Mouse (Mus musculus) limb, embryonic 12.5 days (tissue): Measurements from ENCODE around the gene Hnrnpc. TPM values are rescaled to one million over a fixed set of nuclear protein-coding genes. Genes with fewer than 3 reads are reported as not detected.
A peak's percentile ranks its signal among the peaks of the same experiment; 100 is the strongest.
"Not testable (repeated sequence)": the region's sequence is repeated elsewhere in the genome, so short reads cannot be mapped to it uniquely, and the experiment has no call there.

Experiments
- ATAC-seq: fragments of 200-750 bp; cut with Nextera tagmentation; 2 replicates; pipeline ENCODE4 v1.8.0; 2017; ENCODE audit warnings: low read depth, moderate TSS enrichment; ENCODE audit not compliant: insufficient number of reproducible peaks, insufficient read depth, low FRiP score, low TSS enrichment
- H3K27ac ChIP-seq: fragments of 300-500 bp; sonication (generic); 2 replicates; pipeline ENCODE4 v1.5.1; 2016; ENCODE audit warnings: mild to moderate bottlenecking, moderate library complexity
- H3K27me3 ChIP-seq: fragments of 300-500 bp; sonication (generic); 2 replicates; pipeline ENCODE4 v1.6.1; 2016; ENCODE audit warnings: mild to moderate bottlenecking, moderate library complexity
- H3K36me3 ChIP-seq: fragments of 300-500 bp; sonication (generic); 2 replicates; pipeline ENCODE4 v1.6.1; 2016; ENCODE audit warnings: mild to moderate bottlenecking, moderate library complexity
- H3K4me1 ChIP-seq: fragments of 300-500 bp; sonication (generic); replicated peaks from 2 replicates; pipeline ENCODE4 v1.6.1; 2016
- H3K4me2 ChIP-seq: fragments of 300-500 bp; sonication (generic); 2 replicates; pipeline ENCODE4 v1.6.1; 2016; ENCODE audit warnings: mild to moderate bottlenecking, moderate library complexity
- H3K4me3 ChIP-seq: fragments of 300-500 bp; sonication (generic); replicated peaks from 2 replicates; pipeline ENCODE4 v1.5.1; 2016; ENCODE audit warnings: mild to moderate bottlenecking
- H3K9ac ChIP-seq: fragments of 300-500 bp; sonication (generic); replicated peaks from 2 replicates; pipeline ENCODE4 v1.6.1; 2016; ENCODE audit warnings: mild to moderate bottlenecking, moderate library complexity
- H3K9me3 ChIP-seq: fragments of 300-500 bp; sonication (generic); 2 replicates; pipeline ENCODE4 v1.6.1; 2016; ENCODE audit warnings: mild to moderate bottlenecking, moderate library complexity
- WGBS: fragments of 180-500 bp; shearing (Covaris S2); methylation state at CpG from one replicate; pipeline ENCODE4 v1.1.7; 2016; 5-methylcytosine and 5-hydroxymethylcytosine counted together
- polyA plus RNA-seq: library from polyadenylated mRNA; unstranded; fragments of >200 nt; fragmentation: Nextera tagmentation; extraction: Ambion mirVana; gene quantifications from 2 replicates; pipeline ENCODE4 v1.2.1, GENCODE M21; 2016

Gene Hnrnpc
- polyA plus RNA-seq, 1 experiment from 2014 or later = 869 TPM

GRCm38 (mm10) chr14:52103474-52103855 lies 363 bp downstream of the Hnrnpc start:
- peak overlapping the region; percentile 63 for H3K4me2 ChIP-seq
- no peak for ATAC-seq
- H3K9ac ChIP-seq = peak overlapping the region; percentile 99
- under 1% methylated on average over 30 of the region's 30 CpGs for WGBS
- peaks cover 24% of the 10 kb centered on the region for H3K4me1 ChIP-seq
- H3K36me3 ChIP-seq = peaks cover 12% of the 10 kb centered on the region
- H3K4me3 ChIP-seq = peak overlapping the region; percentile 93
- H3K9me3 ChIP-seq = no peaks in the 10 kb centered on the region
- peak overlapping the region; percentile 95 for H3K27ac ChIP-seq
- no peaks in the 10 kb centered on the region for H3K27me3 ChIP-seq

DNA sequence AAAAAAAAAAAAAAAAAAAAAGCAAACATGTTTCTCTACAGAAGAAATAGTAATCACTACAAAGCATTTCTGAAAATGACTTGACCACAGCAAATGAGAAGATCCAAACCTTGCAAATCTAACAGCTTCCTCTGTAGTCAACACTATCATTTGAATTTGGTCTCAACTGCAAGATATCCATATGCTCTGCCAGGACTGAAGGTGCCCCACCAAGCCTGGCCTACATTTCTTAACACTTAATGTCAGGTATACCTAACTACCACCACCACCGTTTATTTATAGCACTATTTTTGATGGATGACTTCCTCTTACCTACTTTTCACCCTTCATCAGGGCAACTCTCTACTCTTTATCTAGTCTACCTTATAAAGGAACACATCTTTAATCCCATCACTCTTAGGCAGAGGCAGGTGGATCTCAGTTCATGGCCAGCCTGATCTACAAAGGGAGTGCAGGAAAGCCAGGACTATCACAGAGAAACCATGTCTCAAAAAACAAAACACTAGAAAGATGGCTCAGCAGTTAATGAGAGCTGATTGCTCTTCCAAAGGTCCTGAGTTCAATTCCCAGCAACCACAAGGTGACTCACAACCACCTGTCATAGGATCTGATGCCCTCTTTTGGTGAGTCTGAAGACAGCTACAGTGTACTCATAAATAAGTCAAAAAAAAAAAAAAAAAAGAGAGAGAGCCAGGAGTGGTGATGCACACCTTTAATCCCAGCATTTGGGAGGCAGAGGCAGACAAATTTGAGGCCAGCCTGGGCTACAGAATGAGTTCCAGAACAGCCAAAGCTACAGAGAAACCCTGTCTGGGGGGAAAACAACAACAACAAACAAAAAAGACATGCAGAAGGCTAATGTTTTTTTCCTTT lies 2.3 kb downstream of the Hnrnpc start:
- H3K27ac ChIP-seq = no peak overlapping the region
- no peak for ATAC-seq
- no peak overlapping the region for H3K9ac ChIP-seq
- no peaks in the 10 kb centered on the region for H3K27me3 ChIP-seq
- peaks cover 20% of the 10 kb centered on the region for H3K36me3 ChIP-seq
- H3K9me3 ChIP-seq = no peaks in the 10 kb centered on the region
- peaks cover 22% of the 10 kb centered on the region for H3K4me1 ChIP-seq
- H3K4me3 ChIP-seq = peak overlapping the region; percentile 93
- H3K4me2 ChIP-seq = peak overlapping the region; percentile 63
- WGBS = 73% methylated on average over 1 of the region's 1 CpGs

DNA sequence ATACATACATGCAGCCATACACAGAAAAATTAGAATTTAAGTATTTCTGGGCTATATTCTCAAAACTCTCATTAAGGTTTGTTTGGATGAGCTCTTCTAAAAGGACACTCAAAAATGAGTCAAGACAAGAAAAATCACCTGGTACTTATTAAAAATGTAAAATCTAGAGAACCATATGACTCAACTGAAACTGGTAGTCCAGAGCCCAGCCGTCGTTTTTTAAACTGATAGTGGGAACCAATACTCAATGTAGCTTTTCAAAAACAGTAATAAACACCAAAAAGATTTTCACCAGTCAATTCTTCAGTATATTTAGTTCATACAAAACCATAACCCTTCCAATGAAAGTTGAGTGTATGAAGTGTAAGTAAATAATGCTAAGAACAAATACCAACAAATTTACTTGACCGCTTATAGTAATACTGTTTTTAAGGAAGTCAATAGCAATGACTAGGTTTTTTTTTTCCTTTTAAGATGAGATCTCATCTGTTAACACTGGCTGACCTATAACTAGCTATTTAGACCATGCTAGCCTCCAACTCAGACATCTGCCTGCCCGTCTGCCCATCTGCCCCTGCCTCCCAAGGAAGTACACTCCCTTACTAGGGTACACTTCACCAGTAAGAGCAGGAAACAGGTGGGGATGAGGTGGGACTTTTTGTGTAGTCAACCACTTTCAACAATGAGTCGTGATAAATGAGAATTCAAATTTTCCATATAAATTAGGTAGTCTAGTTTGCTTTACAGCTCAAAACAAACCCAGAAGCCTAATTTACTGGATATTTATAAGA lies 3.5 kb downstream of the Hnrnpc start:
- no peaks in the 10 kb centered on the region for H3K27me3 ChIP-seq
- H3K4me3 ChIP-seq = no peak overlapping the region
- no peak overlapping the region for H3K9ac ChIP-seq
- H3K4me2 ChIP-seq = peak overlapping the region; percentile 63
- H3K27ac ChIP-seq = no peak overlapping the region
- H3K9me3 ChIP-seq = no peaks in the 10 kb centered on the region
- peaks cover 30% of the 10 kb centered on the region for H3K36me3 ChIP-seq
- ATAC-seq = no peak
- WGBS = 76% methylated on average over 5 of the region's 5 CpGs
- peaks cover 19% of the 10 kb centered on the region for H3K4me1 ChIP-seq

DNA sequence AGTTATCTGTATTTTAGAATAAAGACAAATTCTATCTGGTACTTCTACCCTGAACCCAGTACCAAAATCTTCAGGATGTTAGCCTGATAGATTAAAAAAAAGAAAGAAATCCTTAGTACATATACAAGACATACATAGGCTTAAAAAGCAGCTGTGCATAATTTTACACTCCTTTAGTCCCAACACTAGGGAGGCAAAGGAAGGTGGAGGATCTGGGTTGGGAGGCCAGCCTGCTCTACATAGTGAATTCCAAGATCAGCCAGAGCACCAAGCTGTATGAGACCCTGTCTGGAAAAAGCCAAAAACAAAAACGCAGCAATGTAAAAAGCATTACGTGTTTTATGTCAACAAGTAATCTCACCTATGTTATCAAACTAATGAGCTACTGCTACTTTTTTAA lies 4.3 kb downstream of the Hnrnpc start:
- Histone ChIP-seq H3K4me2 (0 out of 2 replicates have a peak overlapping the region, but pooled peaks have one; percentile 21), H3K27me3 (no peaks in the 10 kb centered on the region), H3K9ac (no peak overlapping the region), H3K4me3 (no peak overlapping the region), H3K36me3 (peaks cover 37% of the 10 kb centered on the region), H3K27ac (no peak overlapping the region), H3K9me3 (no peaks in the 10 kb centered on the region), H3K4me1 (peaks cover 19% of the 10 kb centered on the region)
- no peak for ATAC-seq
- WGBS = 88% methylated on average over 2 of the region's 2 CpGs

DNA sequence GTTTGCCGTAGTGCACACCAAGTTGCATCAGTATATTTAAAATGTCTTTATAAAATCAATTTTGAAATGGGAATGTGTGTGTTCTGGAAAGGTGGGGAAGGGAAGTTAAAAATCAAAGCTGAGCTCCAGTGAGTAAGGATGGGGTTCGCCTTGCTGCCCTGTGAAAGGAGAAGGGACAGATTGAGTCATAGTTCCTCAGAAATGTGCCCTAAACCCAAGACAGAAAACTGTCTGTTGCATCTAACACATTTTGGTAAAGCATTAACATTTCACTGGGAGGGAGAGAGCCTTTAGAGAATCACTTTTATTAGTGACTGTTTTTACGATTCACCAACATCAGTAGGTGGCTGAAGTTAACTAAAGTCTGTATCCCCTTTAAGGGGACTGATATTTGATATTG lies 5.4 kb downstream of the Hnrnpc start:
- not testable (repeated sequence) for H3K4me3 ChIP-seq, H3K27ac ChIP-seq, H3K27me3 ChIP-seq, H3K9ac ChIP-seq, H3K4me2 ChIP-seq, ATAC-seq, H3K9me3 ChIP-seq
- peaks cover 19% of the 10 kb centered on the region for H3K4me1 ChIP-seq
- 83% methylated on average over 3 of the region's 3 CpGs for WGBS
- H3K36me3 ChIP-seq = peaks cover 45% of the 10 kb centered on the region

DNA sequence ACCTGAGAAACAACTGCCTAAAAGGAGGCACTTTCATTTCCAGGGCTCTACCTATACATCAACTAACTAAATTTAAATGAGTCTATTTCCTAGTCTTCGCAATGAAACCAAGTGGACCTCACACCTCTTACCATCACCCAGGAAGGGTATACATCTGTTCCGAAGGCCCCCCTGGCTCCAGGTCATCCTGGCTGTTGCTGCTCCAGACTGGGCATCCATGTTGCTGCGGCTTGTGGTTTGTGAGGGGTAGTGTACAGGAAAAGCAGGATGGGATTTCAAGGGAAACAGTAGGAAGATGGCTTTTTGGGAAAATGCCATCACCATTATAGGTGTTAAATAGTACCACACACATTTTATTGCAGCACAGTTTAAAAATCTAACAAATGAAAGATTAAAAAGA lies 6.6 kb downstream of the Hnrnpc start:
- H3K27ac ChIP-seq, H3K27me3 ChIP-seq, H3K4me3 ChIP-seq, H3K9ac ChIP-seq, H3K9me3 ChIP-seq, H3K4me2 ChIP-seq, ATAC-seq: not testable (repeated sequence)
- H3K4me1 ChIP-seq = peaks cover 18% of the 10 kb centered on the region
- peaks cover 54% of the 10 kb centered on the region for H3K36me3 ChIP-seq
- 95% methylated on average over 3 of the region's 3 CpGs for WGBS

DNA sequence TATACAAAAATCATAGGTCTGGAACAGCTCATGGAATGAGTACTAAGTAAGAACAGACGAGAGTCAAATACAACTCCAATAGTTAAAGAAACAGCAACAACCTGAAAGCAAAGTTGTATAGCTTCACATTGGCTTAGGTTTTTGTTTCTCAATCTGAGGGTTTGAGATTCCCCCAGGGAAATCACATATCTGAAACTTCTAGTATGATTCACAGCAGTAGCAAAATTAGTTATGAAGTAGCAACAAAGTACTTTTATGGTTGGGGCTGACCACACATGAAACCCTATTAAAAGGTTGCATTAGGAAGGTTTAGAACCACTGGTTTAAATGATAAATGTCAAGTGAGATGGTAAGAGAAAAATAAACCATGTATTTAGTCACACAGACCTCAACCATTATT lies 9.3 kb downstream of the Hnrnpc start:
- H3K27me3 ChIP-seq = no peaks in the 10 kb centered on the region
- H3K4me2 ChIP-seq = no peak overlapping the region
- ATAC-seq = no peak
- peaks cover under 1% of the 10 kb centered on the region; the same call in 1 of the 2 replicates for H3K4me1 ChIP-seq
- no peak overlapping the region for H3K9ac ChIP-seq
- no peak overlapping the region for H3K4me3 ChIP-seq
- H3K27ac ChIP-seq = no peak overlapping the region
- WGBS = 95% methylated on average over 1 of the region's 1 CpGs
- H3K36me3 ChIP-seq = peaks cover 71% of the 10 kb centered on the region
- H3K9me3 ChIP-seq = no peaks in the 10 kb centered on the region

DNA sequence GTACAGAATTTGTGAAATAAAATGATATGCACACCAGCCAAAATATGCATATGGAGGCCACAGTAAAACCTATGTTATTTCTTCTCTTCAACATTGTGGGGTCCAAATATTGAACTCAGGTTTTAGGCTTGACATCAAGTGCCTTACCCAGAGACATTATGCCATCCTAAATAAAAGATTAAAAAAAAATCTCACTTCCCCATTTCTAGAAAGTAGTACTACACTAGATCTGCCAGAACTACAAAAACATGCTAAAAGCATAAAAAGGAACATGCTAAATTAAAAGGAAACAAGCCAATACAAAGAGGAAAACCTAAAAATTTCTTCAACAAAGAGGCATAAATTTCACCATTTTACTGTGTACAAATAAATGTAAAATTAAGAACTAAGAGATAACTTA lies 20.7 kb downstream of the Hnrnpc start:
- Histone ChIP-seq H3K4me3 (no peak overlapping the region), H3K36me3 (peaks cover 82% of the 10 kb centered on the region), H3K9ac (no peak overlapping the region), H3K4me2 (no peak overlapping the region), H3K9me3 (no peaks in the 10 kb centered on the region), H3K27me3 (no peaks in the 10 kb centered on the region), H3K4me1 (no peaks in the 10 kb centered on the region), H3K27ac (no peak overlapping the region)
- no peak for ATAC-seq

- Histone ChIP-seq H3K4me2 (no peak overlapping the region), H3K9me3 (no peaks in the 10 kb centered on the region), H3K9ac (no peak overlapping the region), H3K4me3 (no peak overlapping the region), H3K36me3 (peaks cover 62% of the 10 kb centered on the region), H3K27ac (no peak overlapping the region), H3K27me3 (no peaks in the 10 kb centered on the region), H3K4me1 (peaks cover 11% of the 10 kb centered on the region; the same call in 1 of the 2 replicates)
- peak; percentile 39 for ATAC-seq
- 95% methylated on average over 15 of the region's 15 CpGs for WGBS
Observed at GRCm38 (mm10) chr14:52071599-52072137, 32.2 kb downstream of the Hnrnpc start.

- 54% methylated on average over 4 of the region's 4 CpGs for WGBS
- Histone ChIP-seq H3K4me1 (peaks cover 11% of the 10 kb centered on the region; the same call in 1 of the 2 replicates), H3K9ac (no peak overlapping the region), H3K36me3 (peaks cover 8% of the 10 kb centered on the region), H3K4me3 (no peak overlapping the region), H3K27me3 (no peaks in the 10 kb centered on the region), H3K4me2 (no peak overlapping the region), H3K9me3 (no peaks in the 10 kb centered on the region), H3K27ac (no peak overlapping the region)
- no peak for ATAC-seq
Observed at GRCm38 (mm10) chr14:52066135-52066534, 37.7 kb downstream of the Hnrnpc start.

DNA sequence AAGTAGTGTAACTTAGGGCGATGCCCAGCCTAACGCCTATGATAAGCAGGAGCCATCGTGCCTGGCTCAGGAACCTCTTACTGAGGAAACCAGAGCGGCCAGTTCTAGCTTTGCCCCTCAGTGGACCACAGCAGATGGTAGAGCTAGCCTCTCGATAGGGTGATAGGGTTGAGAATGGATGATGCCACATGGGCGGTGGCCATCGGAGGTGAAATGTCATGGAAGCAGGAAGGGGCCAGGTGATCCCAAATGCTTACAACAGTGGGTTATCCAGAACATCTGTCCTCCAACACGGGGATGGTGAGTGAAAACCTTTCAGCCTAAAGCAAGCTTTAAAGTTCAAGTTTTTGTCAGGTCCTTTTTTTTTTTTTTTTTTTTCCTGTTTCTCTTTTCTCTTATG lies 42.0 kb downstream of the Hnrnpc start:
- 81% methylated on average over 8 of the region's 8 CpGs for whole genome bisulfite sequencing
- H3K4me3 ChIP-seq = no peak overlapping the region

More for the DNA sequence above, 42.0 kb downstream of the Hnrnpc start:
- H3K4me2 ChIP-seq = no peak overlapping the region
- no peaks in the 10 kb centered on the region; the same call in 1 of the 2 replicates for H3K4me1 ChIP-seq
- H3K9me3 ChIP-seq = no peaks in the 10 kb centered on the region
- H3K9ac ChIP-seq = no peak overlapping the region
- H3K27me3 ChIP-seq = no peaks in the 10 kb centered on the region
- no peak for ATAC-seq
- H3K27ac ChIP-seq = no peak overlapping the region
- no peaks in the 10 kb centered on the region for H3K36me3 ChIP-seq
